Comparison of ENCODE assay signal across 27 mouse cellular contexts in the genomic region with DNA sequence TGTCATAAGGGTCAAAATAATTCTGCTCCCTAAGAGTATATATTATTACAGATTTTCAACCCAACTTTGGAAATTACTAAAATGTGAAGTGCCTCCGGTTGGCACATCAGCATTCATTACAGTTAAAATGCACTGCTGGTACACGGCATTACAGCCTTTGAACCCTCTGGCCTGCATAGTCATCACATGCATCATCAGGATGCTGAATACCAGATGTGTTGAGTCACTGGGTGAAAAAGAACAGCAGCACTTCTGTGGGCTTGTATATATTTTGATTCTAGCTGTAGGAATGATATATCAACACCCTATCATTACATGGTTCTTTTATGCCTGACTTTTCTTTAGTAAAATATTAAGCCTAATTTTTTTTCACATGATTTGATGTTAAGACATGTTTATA. TPM values are rescaled to one million over a fixed set of nuclear protein-coding genes. Genes with fewer than 3 reads are reported as not detected.
"Had no signal": no experiment of that assay in that cellular context is flagged by ENCODE, and none has a peak within 500 bp of the region (broad histone marks: within the 10 kb centered on the region; RNA-seq: fewer than 3 reads in every experiment).

No protein-coding gene starts in this region.

- DNase-seq: kidney, postnatal 10 days; kidney, postnatal 36 days; liver; lung, adult 18-20 months; lung, postnatal 10 days; lung, postnatal 36 days; thymus, adult 18-20 months; thymus, postnatal 14 days; thymus, postnatal 4 days had no signal

RNA-seq across cellular contexts. Expression of gene Tmprss11f, which starts 1.5 kb away (rescaled TPM):
- total RNA-seq: layer of hippocampus, adult 8-10 months; layer of hippocampus, postnatal 10 days; left cerebral cortex, adult 8-10 months; left cerebral cortex, postnatal 14 days; monocyte, adult 5-6 weeks had no signal
- polyA plus RNA-seq: kidney, embryonic 15.5 days; liver, embryonic 12.5 days; liver, embryonic 15.5 days; lung, embryonic 15.5 days; midbrain, embryonic 10.5 days; midbrain, embryonic 13.5 days; midbrain, embryonic 16.5 days; neural tube, embryonic 11.5 days; neural tube, embryonic 14.5 days; small intestine, adult 2 months; spleen, adult 2 months had no signal

RNA-seq across cellular contexts. Expression of gene Tmprss11b, which starts 45.5 kb away (rescaled TPM):
- total RNA-seq: layer of hippocampus, adult 8-10 months; layer of hippocampus, postnatal 10 days; left cerebral cortex, adult 8-10 months; left cerebral cortex, postnatal 14 days; monocyte, adult 5-6 weeks had no signal
- polyA plus RNA-seq: kidney, embryonic 15.5 days; limb, embryonic 10.5 days; limb, embryonic 13.5 days; liver, embryonic 12.5 days; liver, embryonic 15.5 days; midbrain, embryonic 10.5 days; midbrain, embryonic 13.5 days; midbrain, embryonic 16.5 days; neural tube, embryonic 11.5 days; neural tube, embryonic 14.5 days; small intestine, adult 2 months; spleen, adult 2 months had no signal
